Mouse (Mus musculus): ENCODE data around the gene Gm10750.
"Not testable (repeated sequence)": the region's sequence is repeated elsewhere in the genome, so short reads cannot be mapped to it uniquely, and the experiment has no call there.

Gm10750 gene

DNA sequence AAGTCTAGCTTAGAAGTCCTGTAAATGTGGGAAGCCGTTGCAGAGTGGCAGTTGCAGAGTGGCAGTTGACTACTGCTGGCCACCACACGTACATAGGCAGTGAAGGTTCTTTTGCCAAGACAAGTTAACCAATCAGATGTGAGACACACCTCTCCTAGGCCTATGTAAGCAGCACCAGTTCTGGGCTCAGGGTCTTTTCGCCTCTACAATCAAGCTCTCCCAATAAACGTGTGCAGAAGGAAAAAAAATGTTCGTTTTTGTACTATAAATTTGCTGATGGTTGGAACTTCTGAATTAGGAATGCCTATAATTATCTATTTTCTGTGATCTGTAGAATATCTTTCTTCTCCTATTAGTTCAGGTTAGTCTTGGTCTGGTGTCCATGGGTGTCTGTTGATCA lies at the start of gene Gm10750:
Gm10750 (minus strand) TSS at position 101 of the 400 bp plus-strand sequence.
- in situ Hi-C loops (cut with MboI; ENCODE audit: low pct_unique_long_range_greater_than_20kb in 1 of 2, low sequenced_read_pairs in 2 of 2, unreplicated experiment in 1 of 2), result not testable (repeated sequence)

DNA sequence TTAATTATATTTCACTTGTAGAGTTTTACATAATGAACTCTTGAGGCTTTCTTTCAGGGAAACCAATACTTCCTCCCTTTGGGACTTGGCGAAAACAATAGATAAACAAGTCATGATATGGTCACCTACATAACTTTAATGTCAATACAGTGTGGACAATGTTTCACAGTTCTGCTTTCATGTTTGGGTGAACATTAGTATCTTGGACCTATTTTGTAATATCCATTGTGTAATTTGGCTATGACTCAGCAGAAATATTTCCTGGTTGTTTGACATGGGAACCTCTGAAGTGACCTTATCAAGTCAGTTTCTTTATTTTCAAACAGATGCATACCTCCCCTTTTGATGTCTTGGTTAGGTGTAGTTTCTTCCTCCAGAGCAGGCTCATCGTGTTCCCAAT lies 12.2 kb downstream of the Gm10750 start:
- in situ Hi-C loops (cut with MboI; ENCODE audit: low pct_unique_long_range_greater_than_20kb in 1 of 2, low sequenced_read_pairs in 2 of 2, unreplicated experiment in 1 of 2), result no loop called here

DNA sequence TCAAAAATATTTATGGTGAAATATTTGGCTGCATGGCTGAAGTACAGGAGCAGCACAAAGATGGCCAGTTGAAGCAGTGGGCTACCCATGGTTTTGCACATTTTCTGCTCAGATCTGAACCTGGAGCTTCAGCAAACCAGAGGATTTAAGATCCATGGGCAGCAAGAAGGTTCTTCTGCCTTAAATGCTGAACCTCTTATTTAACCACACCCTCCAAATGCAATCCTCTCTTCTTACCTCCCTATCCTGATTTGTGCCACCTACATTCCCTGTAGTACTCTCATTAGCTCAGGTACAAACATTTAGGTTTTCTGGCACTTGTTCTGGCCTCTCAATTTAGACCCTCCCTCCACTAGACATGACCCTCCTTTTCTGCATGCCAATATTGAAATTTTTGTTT lies 13.9 kb downstream of the Gm10750 start, which contains the start of gene Gm1330:
Gm1330 (minus strand) TSS at position 101 of the 400 bp plus-strand sequence.
- in situ Hi-C loops (cut with MboI; ENCODE audit: low pct_unique_long_range_greater_than_20kb in 1 of 2, low sequenced_read_pairs in 2 of 2, unreplicated experiment in 1 of 2), result no loop called here

DNA sequence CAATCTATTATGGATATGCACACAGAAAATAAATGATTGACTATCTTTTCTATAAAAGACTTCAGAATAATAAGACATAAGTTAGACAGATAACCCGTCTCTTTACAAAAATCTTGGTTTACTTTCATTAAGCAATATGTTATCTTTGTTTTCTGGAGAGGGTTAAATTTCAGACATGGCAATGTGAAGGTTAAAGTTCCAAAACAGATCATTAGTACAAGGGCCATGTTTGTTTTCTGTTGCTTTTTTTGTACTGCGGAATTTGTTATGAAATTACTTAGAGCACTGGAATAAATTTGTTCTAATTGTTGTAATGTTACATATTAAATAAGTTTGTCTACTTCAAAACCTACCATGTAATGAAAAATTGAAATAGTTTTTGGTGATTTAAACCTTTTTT lies 21.9 kb downstream of the Gm10750 start:
- in situ Hi-C loops (cut with MboI; ENCODE audit: low pct_unique_long_range_greater_than_20kb in 1 of 2, low sequenced_read_pairs in 2 of 2, unreplicated experiment in 1 of 2), result no loop called here
